Mouse (Mus musculus) lung, adult 2 months (tissue): ENCODE measurements around the gene Iffo2. TPM values are rescaled to one million over a fixed set of nuclear protein-coding genes. Genes with fewer than 3 reads are reported as not detected.

Experiments used
- DNase-seq: peaks from one replicate; pipeline ENCODE4 v3.0.0; 2022
- H3K4me1 ChIP-seq: fragments of 200-500 bp; 2 replicates; pipeline ENCODE4 v1.6.1; 2011; ENCODE audit warnings: low read length; ENCODE audit not compliant: control insufficient read depth, insufficient read depth
- H3K4me3 ChIP-seq: fragments of 200-500 bp; replicated peaks from 2 replicates; pipeline ENCODE3; 2011; ENCODE audit warnings: low read depth, mild to moderate bottlenecking, control low read depth, low read length; ENCODE audit errors: extremely low read depth
- CTCF ChIP-seq: fragments of 200-500 bp; IDR thresholded peaks from 2 replicates; pipeline ENCODE4 v1.5.1; 2011; ENCODE audit warnings: mild to moderate bottlenecking, low read length, control low read depth; ENCODE audit not compliant: insufficient read depth
- POLR2A ChIP-seq: fragments of 200-500 bp; IDR thresholded peaks from 2 replicates; pipeline ENCODE4 v1.6.1; 2011; ENCODE audit warnings: low read depth, mild to moderate bottlenecking, control low read depth, low read length, borderline replicate concordance; ENCODE audit errors: extremely low read depth
- WGBS: fragments of 180-500 bp; shearing (Covaris S2); methylation state at CpG from one replicate; pipeline ENCODE4 v1.1.7; 2018; 5-methylcytosine and 5-hydroxymethylcytosine counted together
- polyA plus RNA-seq: library from polyadenylated mRNA; depleted of rRNA; stranded (reverse); fragments of >200 nt; gene quantifications from 2 replicates; pipeline ENCODE4 v1.2.3, GENCODE M21; 2012

Gene Iffo2
- polyA plus RNA-seq, 1 experiment: 9.5 TPM

GRCm38 (mm10) chr4:139555951-139556350 is 25.6 kb downstream of the Iffo2 start:
- no peak for DNase-seq
- WGBS: 43% methylated on average over 19 of the region's 19 CpGs
- no peak for TF ChIP-seq CTCF
- peak overlapping the region; percentile 10 for H3K4me3 ChIP-seq
- H3K4me1 ChIP-seq: no peaks in the 10 kb centered on the region

GRCm38 (mm10) chr4:139568361-139568760 is 38.0 kb downstream of the Iffo2 start:
- Histone ChIP-seq H3K4me3 (no peak overlapping the region), H3K4me1 (no peaks in the 10 kb centered on the region)
- DNase-seq: no peak
- TF ChIP-seq CTCF: no peak
- TF ChIP-seq POLR2A: no peak
- WGBS: 72% methylated on average over 15 of the region's 15 CpGs

GRCm38 (mm10) chr4:139570756-139571155 is 40.4 kb downstream of the Iffo2 start:
- WGBS: 61% methylated on average over 10 of the region's 10 CpGs
- peak; percentile 44 for TF ChIP-seq CTCF
- no peak for TF ChIP-seq POLR2A
- H3K4me3 ChIP-seq: no peak overlapping the region
- no peak for DNase-seq
- 0 out of 2 replicates have a peak, but pooled peaks cover 6% of the 10 kb centered on the region for H3K4me1 ChIP-seq

- no peak for TF ChIP-seq POLR2A
- TF ChIP-seq CTCF: no peak
- Histone ChIP-seq H3K4me3 (no peak overlapping the region), H3K4me1 (peaks cover 11% of the 10 kb centered on the region)
- DNase-seq: no peak
- 90% methylated on average over 12 of the region's 12 CpGs for WGBS
These were observed 42.7 kb downstream of the Iffo2 start for GRCm38 (mm10) chr4:139572928-139573512.

GRCm38 (mm10) chr4:139574156-139574798 is 43.9 kb downstream of the Iffo2 start:
- peak; percentile 98 for DNase-seq
- TF ChIP-seq CTCF: peak; percentile 49; the same call in 1 of the 2 replicates
- TF ChIP-seq POLR2A: peak; percentile 94
- H3K4me1 ChIP-seq: peaks cover 20% of the 10 kb centered on the region
- peak overlapping the region; percentile 91 for H3K4me3 ChIP-seq
- 1% methylated on average over 48 of the region's 52 CpGs for WGBS

GRCm38 (mm10) chr4:139574799-139575672 is 44.7 kb downstream of the Iffo2 start:
- under 1% methylated on average over 108 of the region's 111 CpGs for WGBS
- DNase-seq: peak; percentile 64
- no peak for TF ChIP-seq POLR2A
- TF ChIP-seq CTCF: no peak
- Histone ChIP-seq H3K4me3 (peak overlapping the region; percentile 91), H3K4me1 (peaks cover 20% of the 10 kb centered on the region)

GRCm38 (mm10) chr4:139575673-139576003 is 45.3 kb downstream of the Iffo2 start:
- no peak for TF ChIP-seq CTCF
- H3K4me1 ChIP-seq: peaks cover 23% of the 10 kb centered on the region
- DNase-seq: no peak
- H3K4me3 ChIP-seq: peak overlapping the region; percentile 91
- WGBS: 8% methylated on average over 14 of the region's 14 CpGs

DNA sequence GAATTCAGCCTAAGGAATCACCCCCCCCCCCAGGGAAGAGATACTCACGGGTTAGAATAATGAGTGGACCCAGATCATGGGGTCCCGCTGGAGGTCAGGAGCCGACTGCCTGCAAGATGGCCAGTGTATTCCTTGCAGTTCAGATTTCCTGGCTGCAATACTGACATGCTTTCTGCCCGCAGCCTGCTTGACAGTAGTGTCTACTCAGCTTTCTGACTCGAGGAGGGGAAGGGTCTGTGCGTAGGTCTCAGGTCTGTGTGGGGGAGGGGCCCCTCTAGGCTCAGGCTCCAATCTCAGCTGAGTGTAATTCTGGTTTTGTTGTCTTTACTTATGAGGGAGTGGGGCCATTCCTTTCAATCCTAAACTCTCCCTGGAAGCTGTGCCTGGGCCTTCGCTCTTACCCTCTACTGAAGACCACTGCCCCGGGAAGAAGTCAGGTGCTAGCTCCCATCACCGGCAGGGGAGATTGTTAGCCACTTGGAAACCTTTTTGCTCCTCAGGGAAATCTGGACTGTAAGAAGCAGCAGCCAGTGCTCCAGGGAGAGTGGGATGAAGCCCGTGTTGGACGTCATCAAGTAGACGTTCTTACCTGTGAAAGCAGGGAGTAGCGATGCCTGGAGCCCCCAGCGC is 46.0 kb downstream of the Iffo2 start:
- TF ChIP-seq CTCF (no peak), POLR2A (no peak)
- Histone ChIP-seq H3K4me3 (peak overlapping the region; percentile 43), H3K4me1 (peaks cover 29% of the 10 kb centered on the region)
- DNase-seq: no peak
- WGBS: 51% methylated on average over 14 of the region's 14 CpGs

DNA sequence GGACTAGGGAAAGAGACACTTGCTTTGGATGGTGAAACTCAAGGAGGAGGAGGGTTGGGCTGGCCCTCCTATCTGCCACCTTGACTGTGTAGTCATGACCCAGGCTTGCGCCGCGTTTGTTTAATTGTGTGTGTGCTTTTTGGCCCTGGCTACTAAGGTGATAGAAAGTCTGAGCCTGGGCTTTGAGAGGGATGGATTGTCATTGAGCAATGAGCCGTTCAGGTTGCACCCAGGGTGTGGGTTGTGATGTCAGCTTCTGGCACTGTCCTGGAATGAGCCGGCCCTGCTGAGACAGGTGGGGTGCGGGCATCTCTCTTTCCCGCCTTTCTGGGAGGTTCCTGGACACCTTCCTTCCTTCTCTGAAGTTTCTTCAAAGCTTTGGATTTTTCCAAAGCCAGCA is 46.7 kb downstream of the Iffo2 start:
- TF ChIP-seq CTCF: no peak
- no peak for TF ChIP-seq POLR2A
- peaks cover 36% of the 10 kb centered on the region for H3K4me1 ChIP-seq
- H3K4me3 ChIP-seq: no peak overlapping the region
- DNase-seq: no peak
- WGBS: 59% methylated on average over 7 of the region's 7 CpGs

GRCm38 (mm10) chr4:139578389-139578788 is 48.0 kb downstream of the Iffo2 start:
- Histone ChIP-seq H3K4me1 (peaks cover 41% of the 10 kb centered on the region), H3K4me3 (no peak overlapping the region)
- DNase-seq: no peak
- WGBS: 72% methylated on average over 8 of the region's 8 CpGs
- TF ChIP-seq POLR2A (no peak), CTCF (no peak)
